Mouse (Mus musculus) stomach, embryonic 16.5 days (tissue): ENCODE measurements at regions not wholly inside any gene's neighbourhood (a gene's known extent, or its start where the extent isn't known, plus 50 kb on each side); places are given as distances from the start of the nearest gene placed in this dataset.

Experiments used
- ATAC-seq: fragments of 200-750 bp; cut with Nextera tagmentation; 2 replicates; pipeline ENCODE4 v1.8.0; 2017; ENCODE audit warnings: moderate number of reproducible peaks, moderate TSS enrichment; ENCODE audit not compliant: insufficient read depth, low FRiP score
- H3K27ac ChIP-seq: fragments of 300-500 bp; sonication (generic); 2 replicates; pipeline ENCODE4 v1.5.1; 2014; ENCODE audit warnings: low read length
- H3K27me3 ChIP-seq: fragments of 300-500 bp; sonication (generic); 2 replicates; pipeline ENCODE4 v1.6.1; 2014; ENCODE audit warnings: low read length, control low read depth, mixed read lengths; ENCODE audit not compliant: control insufficient read depth, insufficient read depth
- H3K36me3 ChIP-seq: fragments of 300-500 bp; sonication (generic); 2 replicates; pipeline ENCODE4 v1.6.1; 2014; ENCODE audit warnings: low read length; ENCODE audit not compliant: control insufficient read depth, insufficient read depth
- H3K4me1 ChIP-seq: fragments of 300-500 bp; sonication (generic); 2 replicates; pipeline ENCODE4 v1.6.1; 2014; ENCODE audit warnings: low read length, control low read depth, mixed read lengths; ENCODE audit not compliant: control insufficient read depth, insufficient read depth
- H3K4me2 ChIP-seq: fragments of 300-500 bp; sonication (generic); 2 replicates; pipeline ENCODE4 v1.6.1; 2014; ENCODE audit warnings: low read depth, low read length, mixed read lengths
- H3K4me3 ChIP-seq: fragments of 300-500 bp; sonication (generic); replicated peaks from 2 replicates; pipeline ENCODE4 v1.5.1; 2014; ENCODE audit warnings: mild to moderate bottlenecking, low read length
- H3K9ac ChIP-seq: fragments of 300-500 bp; sonication (generic); 2 replicates; pipeline ENCODE4 v1.6.1; 2014; ENCODE audit warnings: low read length
- H3K9me3 ChIP-seq: fragments of 300-500 bp; sonication (generic); replicated peaks from 2 replicates; pipeline ENCODE4 v1.6.1; 2016; ENCODE audit warnings: low read length, control low read depth; ENCODE audit not compliant: control insufficient read depth
- WGBS: fragments of 180-500 bp; shearing (Covaris S2); extraction: QIAGEN DNeasy Blood & Tissue Kit; methylation state at CpG from one replicate; pipeline ENCODE4 v1.1.7; 2014; 5-methylcytosine and 5-hydroxymethylcytosine counted together

- ATAC-seq = no peak
- Histone ChIP-seq H3K4me2 (no peak overlapping the region), H3K4me1 (no peaks in the 10 kb centered on the region), H3K27me3 (no peaks in the 10 kb centered on the region), H3K9me3 (no peaks in the 10 kb centered on the region), H3K9ac (no peak overlapping the region), H3K36me3 (no peaks in the 10 kb centered on the region), H3K27ac (no peak overlapping the region), H3K4me3 (no peak overlapping the region)
- 52% methylated on average over 1 of the region's 1 CpGs for WGBS
Measured at GRCm38 (mm10) chr19:14035371-14035770, 122.0 kb downstream of the Olfr1505 start.

DNA sequence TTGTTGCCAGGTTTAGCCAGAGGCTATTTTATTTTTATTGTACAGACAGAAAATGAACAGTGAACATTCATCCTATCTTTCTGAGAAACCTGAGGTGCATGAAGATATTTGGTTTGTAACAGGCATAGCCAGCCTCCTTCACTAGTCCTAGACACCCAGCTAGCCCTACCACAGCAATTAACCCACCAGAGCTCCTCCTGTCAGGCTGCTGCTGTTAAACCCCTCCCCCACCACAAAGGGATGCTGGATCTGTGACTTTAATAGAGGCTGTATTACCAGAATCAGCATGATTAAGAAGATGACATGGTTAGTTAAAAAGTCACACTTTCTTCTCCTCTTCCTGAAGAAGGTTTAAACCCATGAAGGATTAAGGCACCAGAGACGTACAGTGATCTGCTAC is 122.5 kb downstream of the Olfr1505 start:
- no peak overlapping the region for H3K4me2 ChIP-seq
- H3K9ac ChIP-seq = no peak overlapping the region
- H3K27me3 ChIP-seq = no peaks in the 10 kb centered on the region
- ATAC-seq = no peak
- H3K4me1 ChIP-seq = no peaks in the 10 kb centered on the region
- H3K4me3 ChIP-seq = no peak overlapping the region
- WGBS = 32% methylated on average over 1 of the region's 1 CpGs
- H3K9me3 ChIP-seq = no peaks in the 10 kb centered on the region
- no peaks in the 10 kb centered on the region for H3K36me3 ChIP-seq
- no peak overlapping the region for H3K27ac ChIP-seq

GRCm38 (mm10) chr19:14036750-14037149 is 123.4 kb downstream of the Olfr1505 start:
- Histone ChIP-seq H3K36me3 (no peaks in the 10 kb centered on the region), H3K9ac (no peak overlapping the region), H3K27ac (no peak overlapping the region), H3K27me3 (no peaks in the 10 kb centered on the region), H3K4me3 (no peak overlapping the region), H3K4me2 (no peak overlapping the region), H3K9me3 (no peaks in the 10 kb centered on the region), H3K4me1 (no peaks in the 10 kb centered on the region)
- ATAC-seq = no peak
- WGBS = 47% methylated on average over 1 of the region's 1 CpGs

DNA sequence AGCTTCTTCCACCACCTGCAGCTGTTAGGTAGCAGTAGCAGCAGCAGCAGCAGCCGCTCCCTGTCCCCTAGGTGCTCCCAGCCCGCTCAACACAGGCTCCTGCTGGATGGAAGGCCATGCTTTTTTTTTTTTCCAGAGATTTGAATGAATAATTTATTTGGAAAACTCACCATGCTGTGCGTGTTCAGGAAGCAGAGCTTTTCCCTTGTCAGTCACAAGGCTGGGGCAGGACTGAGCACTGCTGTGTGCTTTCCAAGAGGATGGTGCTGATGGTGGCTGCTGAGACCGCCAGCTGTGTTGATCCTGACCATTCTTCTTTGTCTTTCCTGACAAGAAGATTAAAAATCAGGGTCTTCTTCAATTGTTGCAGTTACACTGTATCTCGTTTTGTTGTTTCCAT is 129.4 kb downstream of the Olfr1505 start:
- WGBS = 48% methylated on average over 5 of the region's 5 CpGs
- Histone ChIP-seq H3K9ac (no peak overlapping the region), H3K4me3 (no peak overlapping the region), H3K27me3 (no peaks in the 10 kb centered on the region), H3K36me3 (no peaks in the 10 kb centered on the region), H3K4me1 (no peaks in the 10 kb centered on the region), H3K27ac (no peak overlapping the region), H3K4me2 (no peak overlapping the region), H3K9me3 (no peaks in the 10 kb centered on the region)
- ATAC-seq = no peak

DNA sequence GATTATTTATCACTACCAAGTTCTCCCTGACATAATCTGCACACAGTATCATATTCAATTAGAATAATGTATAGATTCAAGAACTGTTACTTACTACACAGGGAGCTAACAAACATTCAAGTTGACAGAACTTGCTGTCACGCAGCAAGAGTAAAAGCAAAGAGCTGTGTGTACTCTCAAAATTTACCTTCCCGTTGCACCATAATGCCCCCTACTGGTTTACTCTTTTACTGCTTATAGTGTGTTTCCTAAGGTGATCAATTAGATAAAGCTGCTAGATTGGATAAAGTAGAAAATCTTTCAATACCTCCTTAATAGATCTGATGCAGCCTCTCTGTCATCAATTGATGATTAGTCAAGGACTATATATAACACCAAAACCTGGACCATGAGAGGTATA is 132.1 kb downstream of the Olfr1505 start:
- no peaks in the 10 kb centered on the region for H3K27me3 ChIP-seq
- no peak for ATAC-seq
- no peak overlapping the region for H3K27ac ChIP-seq
- no peaks in the 10 kb centered on the region for H3K4me1 ChIP-seq
- no peak overlapping the region for H3K4me3 ChIP-seq
- H3K36me3 ChIP-seq = no peaks in the 10 kb centered on the region
- no peak overlapping the region for H3K4me2 ChIP-seq
- H3K9me3 ChIP-seq = no peaks in the 10 kb centered on the region
- no peak overlapping the region for H3K9ac ChIP-seq
- 59% methylated on average over 2 of the region's 2 CpGs for WGBS

DNA sequence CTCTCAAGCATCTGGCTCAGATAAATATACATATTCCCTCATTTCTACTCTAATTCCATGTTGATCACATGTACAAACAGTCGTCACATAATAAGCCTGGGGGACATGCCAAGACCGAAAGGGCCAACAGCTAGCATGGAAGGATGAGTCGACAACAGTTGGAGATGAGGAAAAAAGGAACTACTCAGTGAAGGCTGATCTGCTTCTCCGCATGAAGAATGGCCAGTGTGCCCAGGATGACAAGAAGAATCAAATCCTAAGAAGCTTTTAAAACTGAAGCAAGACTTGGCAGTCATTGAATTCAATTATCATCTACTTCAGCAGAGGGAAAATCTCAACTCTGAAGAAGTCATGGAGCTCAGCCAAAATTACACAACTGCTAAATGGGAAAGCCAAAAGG is 138.7 kb downstream of the Olfr1505 start:
- no peak overlapping the region for H3K9ac ChIP-seq
- H3K27me3 ChIP-seq = no peaks in the 10 kb centered on the region
- H3K36me3 ChIP-seq = no peaks in the 10 kb centered on the region
- H3K4me2 ChIP-seq = no peak overlapping the region
- H3K27ac ChIP-seq = no peak overlapping the region
- no peak for ATAC-seq
- H3K4me3 ChIP-seq = no peak overlapping the region
- WGBS = 69% methylated on average over 4 of the region's 4 CpGs
- no peaks in the 10 kb centered on the region for H3K9me3 ChIP-seq
- no peaks in the 10 kb centered on the region for H3K4me1 ChIP-seq

GRCm38 (mm10) chr19:14080538-14080937 is 167.2 kb downstream of the Olfr1505 start:
- H3K27me3 ChIP-seq = no peaks in the 10 kb centered on the region
- no peak overlapping the region for H3K4me2 ChIP-seq
- WGBS = 14% methylated on average over 2 of the region's 2 CpGs
- H3K4me1 ChIP-seq = no peaks in the 10 kb centered on the region
- H3K4me3 ChIP-seq = no peak overlapping the region
- ATAC-seq = no peak
- H3K27ac ChIP-seq = no peak overlapping the region
- no peaks in the 10 kb centered on the region for H3K9me3 ChIP-seq
- H3K36me3 ChIP-seq = no peaks in the 10 kb centered on the region
- no peak overlapping the region for H3K9ac ChIP-seq

- H3K4me3 ChIP-seq = no peak overlapping the region
- H3K4me1 ChIP-seq = no peaks in the 10 kb centered on the region
- no peak for ATAC-seq
- 76% methylated on average over 3 of the region's 3 CpGs for WGBS
- no peaks in the 10 kb centered on the region for H3K9me3 ChIP-seq
- H3K27ac ChIP-seq = no peak overlapping the region
- no peaks in the 10 kb centered on the region for H3K36me3 ChIP-seq
- H3K27me3 ChIP-seq = no peaks in the 10 kb centered on the region
- no peak overlapping the region for H3K9ac ChIP-seq
- H3K4me2 ChIP-seq = no peak overlapping the region
Measured at GRCm38 (mm10) chr19:14084726-14085125, 171.4 kb downstream of the Olfr1505 start.

GRCm38 (mm10) chr19:14090106-14090505 is 176.8 kb downstream of the Olfr1505 start:
- Histone ChIP-seq H3K36me3 (no peaks in the 10 kb centered on the region), H3K9ac (no peak overlapping the region), H3K27ac (no peak overlapping the region), H3K4me1 (no peaks in the 10 kb centered on the region), H3K9me3 (no peaks in the 10 kb centered on the region), H3K27me3 (no peaks in the 10 kb centered on the region), H3K4me3 (no peak overlapping the region), H3K4me2 (no peak overlapping the region)
- WGBS = 95% methylated on average over 3 of the region's 3 CpGs
- no peak for ATAC-seq

DNA sequence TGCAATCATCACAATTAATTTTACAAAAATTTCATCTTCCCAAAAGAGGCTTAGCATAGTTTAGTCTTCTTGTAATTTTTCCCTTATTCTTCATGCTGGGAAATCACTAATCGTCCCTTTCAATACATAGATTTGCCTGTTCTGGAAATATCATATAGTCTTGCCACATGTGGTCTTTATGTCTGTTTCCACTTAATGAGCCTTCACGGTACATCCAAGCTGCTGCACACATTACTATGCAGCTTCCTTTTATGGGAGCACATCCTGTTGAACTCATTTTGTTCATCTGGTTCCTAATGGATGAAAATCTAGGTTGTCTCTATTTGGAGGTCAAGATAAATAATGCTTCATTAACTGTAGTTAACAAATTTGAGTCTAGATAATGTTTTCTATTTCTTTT is 180.9 kb downstream of the Olfr1505 start:
- WGBS = 75% methylated on average over 2 of the region's 2 CpGs
- Histone ChIP-seq H3K4me3 (no peak overlapping the region), H3K27ac (no peak overlapping the region)

More for the DNA sequence above, 180.9 kb downstream of the Olfr1505 start:
- Histone ChIP-seq H3K9me3 (no peaks in the 10 kb centered on the region), H3K4me2 (no peak overlapping the region), H3K36me3 (no peaks in the 10 kb centered on the region), H3K4me1 (no peaks in the 10 kb centered on the region), H3K27me3 (no peaks in the 10 kb centered on the region), H3K9ac (no peak overlapping the region)
- ATAC-seq = no peak
